Mouse (Mus musculus) layer of hippocampus, adult 2 months (tissue): ENCODE data around the gene Fundc1. TPM values are rescaled to one million over a fixed set of nuclear protein-coding genes. Genes with fewer than 3 reads are reported as not detected.

Experiments
- DNase-seq, 2 experiments: peaks; one replicate each; pipeline ENCODE4 v3.0.0; 2022; ENCODE audit warnings: low spot score in 2 of 2
- H3K27ac ChIP-seq: fragments of 200-600 bp; 2 replicates; pipeline ENCODE4 v1.8.1; 2022
- H3K4me3 ChIP-seq: fragments of 200-600 bp; 2 replicates; pipeline ENCODE4 v1.8.1; 2022; ENCODE audit warnings: mild to moderate bottlenecking
- CTCF ChIP-seq: fragments of 200-600 bp; conservative IDR thresholded peaks from 2 replicates; pipeline ENCODE4 v1.8.1; 2022; ENCODE audit warnings: antibody characterized with exemption, mild to moderate bottlenecking, moderate library complexity
- total RNA-seq, 2 experiments: library from RNA; stranded (reverse); gene quantifications; 2 replicates each; pipeline ENCODE4 v1.2.3; 2021

Gene Fundc1
- total RNA-seq, 2 experiments from 2014 or later, result 44.7 to 45.6 TPM

GRCm38 (mm10) chrX:17547143-17547806 is 24.9 kb downstream of the Fundc1 start:
- Histone ChIP-seq H3K4me3 (no peak overlapping the region), H3K27ac (peak overlapping the region; percentile 82)
- peak; percentile 6 to 11 for DNase-seq
- TF ChIP-seq CTCF, result no peak

DNA sequence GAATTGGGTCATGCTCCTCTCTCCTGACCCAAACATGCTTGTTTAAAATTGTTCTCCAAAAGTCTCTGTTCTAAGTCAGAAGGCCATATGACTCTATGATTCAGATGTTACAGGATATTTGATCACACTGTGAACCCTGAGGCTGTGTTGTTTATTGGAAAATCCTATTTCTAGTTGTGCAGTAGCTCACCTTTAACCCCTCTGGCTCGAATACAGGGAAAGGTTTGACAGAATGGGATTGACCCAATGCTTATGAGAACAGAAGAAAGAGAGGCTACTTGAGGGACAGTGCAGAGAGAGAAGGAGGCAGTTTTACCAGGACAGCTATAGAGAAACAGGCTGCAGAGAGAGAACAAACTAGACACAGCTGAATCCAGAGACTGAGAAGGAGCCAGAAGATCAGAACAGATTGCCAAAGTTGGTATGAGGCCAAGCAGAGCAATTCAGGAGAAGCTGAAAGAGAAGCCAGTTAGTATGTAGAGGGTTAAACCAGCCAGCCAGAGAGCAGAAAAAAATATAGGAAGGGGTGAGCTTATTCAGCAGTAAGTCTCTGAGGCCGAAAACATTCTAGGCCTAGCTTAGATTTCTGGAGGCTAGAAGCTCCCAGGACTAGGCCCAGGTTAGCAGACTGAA is 27.1 kb downstream of the Fundc1 start:
- no peak for DNase-seq

DNA sequence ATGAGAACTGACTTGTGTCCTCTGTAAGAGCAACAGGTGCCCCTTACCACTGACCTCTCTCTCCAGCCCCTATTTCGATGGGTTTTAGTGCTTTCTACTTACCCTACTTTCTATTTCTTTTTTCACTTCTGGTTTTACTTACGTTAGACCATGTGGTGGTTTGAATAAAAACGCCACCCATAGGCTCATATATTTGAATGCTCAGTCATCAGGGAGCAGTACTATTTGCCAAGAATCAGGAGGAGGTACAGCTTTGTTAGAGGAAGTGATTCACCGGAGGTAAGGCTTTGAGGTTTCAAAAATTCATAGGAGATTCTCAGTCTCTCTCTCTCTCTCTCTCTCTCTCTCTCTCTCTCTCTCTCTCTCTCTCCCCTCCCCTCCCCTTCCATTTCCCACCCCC is 34.4 kb downstream of the Fundc1 start:
- TF ChIP-seq CTCF, result no peak
- DNase-seq, result no peak
- Histone ChIP-seq H3K4me3 (no peak overlapping the region), H3K27ac (no peak overlapping the region)

More for the DNA sequence above, 27.1 kb downstream of the Fundc1 start:
- no peak for TF ChIP-seq CTCF
- Histone ChIP-seq H3K27ac (peak overlapping the region; percentile 74), H3K4me3 (no peak overlapping the region)

DNA sequence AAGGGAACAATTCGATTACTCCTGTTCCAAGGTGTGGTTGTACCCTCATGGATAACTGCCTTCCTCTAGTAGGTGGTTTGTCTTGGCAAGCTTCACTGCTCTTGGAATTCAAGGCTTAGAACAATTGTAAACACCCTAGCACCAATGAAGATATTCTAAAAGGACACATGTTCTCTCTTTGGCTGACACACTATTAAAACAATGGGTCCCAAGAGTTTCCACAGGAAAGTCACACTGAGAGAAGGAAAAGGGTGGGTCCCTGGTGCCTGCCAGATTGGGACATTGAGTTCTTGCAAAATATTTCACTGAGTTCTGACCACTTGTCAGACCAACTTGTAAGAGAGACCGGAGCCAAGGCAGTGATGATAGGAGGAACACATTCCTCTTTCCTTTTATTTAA is 45.1 kb downstream of the Fundc1 start:
- no peak for TF ChIP-seq CTCF
- Histone ChIP-seq H3K27ac (0 out of 2 replicates have a peak overlapping the region, but pooled peaks have one; percentile 39), H3K4me3 (no peak overlapping the region)
- DNase-seq, result no peak

DNA sequence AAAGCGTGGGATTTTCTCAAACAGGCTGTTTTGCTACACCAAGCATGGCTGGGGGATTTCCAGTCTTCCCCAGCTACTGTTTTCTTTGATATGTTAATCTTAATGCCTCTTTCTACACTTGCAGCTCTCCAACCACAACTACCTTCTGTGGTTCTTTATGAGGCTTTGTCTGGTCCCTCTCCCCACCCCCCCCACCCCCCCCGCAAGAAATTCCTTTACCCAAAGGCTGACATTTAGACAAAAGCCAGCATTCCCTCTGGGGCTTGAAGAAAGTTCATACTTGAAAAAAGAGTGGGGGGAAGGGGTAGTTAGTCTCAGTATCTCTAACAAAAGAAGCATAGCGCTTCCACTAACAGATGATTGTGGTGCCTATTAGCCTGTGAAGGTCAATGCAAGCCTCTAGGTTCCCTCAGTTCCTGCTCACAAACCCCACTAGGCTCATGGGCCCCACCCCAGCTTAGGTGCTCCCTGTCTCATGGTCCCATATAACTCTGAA is 50.9 kb downstream of the Fundc1 start:
- no peak overlapping the region for H3K27ac ChIP-seq
- no peak for TF ChIP-seq CTCF
- H3K4me3 ChIP-seq, result no peak overlapping the region
- DNase-seq, result no peak

- Histone ChIP-seq H3K27ac (no peak overlapping the region), H3K4me3 (no peak overlapping the region)
- no peak for TF ChIP-seq CTCF
- DNase-seq, result no peak
Measured at GRCm38 (mm10) chrX:17520086-17520485, 52.0 kb downstream of the Fundc1 start.

DNA sequence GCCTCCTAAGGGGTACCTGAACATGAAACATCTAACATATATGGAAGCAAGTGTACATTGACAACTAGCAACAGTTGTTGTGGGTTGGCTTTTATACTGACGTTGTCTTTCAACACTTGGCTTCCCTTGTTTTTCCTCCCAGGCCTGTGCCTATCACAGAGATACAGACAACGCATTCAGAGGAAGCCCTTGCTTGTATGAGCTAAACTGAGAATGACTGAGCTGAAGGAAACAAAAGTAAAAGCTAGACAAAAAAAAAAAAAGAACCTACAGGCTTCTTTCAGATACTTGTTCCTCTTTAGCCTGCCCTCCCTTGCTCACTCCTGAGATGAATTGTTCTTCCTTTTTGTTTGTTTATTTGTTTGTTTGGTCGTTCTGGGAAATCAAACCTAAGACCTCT is 58.1 kb downstream of the Fundc1 start:
- TF ChIP-seq CTCF, result no peak
- no peak overlapping the region for H3K27ac ChIP-seq
- no peak for DNase-seq

GRCm38 (mm10) chrX:17512021-17512602 is 60.0 kb downstream of the Fundc1 start:
- no peak for DNase-seq
- TF ChIP-seq CTCF, result no peak
- no peak overlapping the region for H3K4me3 ChIP-seq
- H3K27ac ChIP-seq, result no peak overlapping the region

More for the DNA sequence above, 58.1 kb downstream of the Fundc1 start:
- no peak overlapping the region for H3K4me3 ChIP-seq
